Mouse (Mus musculus) Patski (cell line): ENCODE data around the gene Hs3st4. TPM values are rescaled to one million over a fixed set of nuclear protein-coding genes. Genes with fewer than 3 reads are reported as not detected.

Source experiments
- ATAC-seq: fragments of 100-300 bp; one replicate; pipeline ENCODE4 v1.8.0; 2021
- CTCF ChIA-PET: fragments of 350-600 bp; sonication (Branson Sonifier 250); formaldehyde crosslinking; loops from one replicate; lab custom pipeline; 2022; ENCODE audit warnings: inconsistent platforms; lab: Charles Lee
- POLR2A ChIA-PET: fragments of 350-600 bp; sonication (Branson Sonifier 250); formaldehyde crosslinking; loops from one replicate; lab custom pipeline; 2022; ENCODE audit warnings: antibody characterized with exemption, inconsistent platforms; lab: Charles Lee
- DNase-seq: peaks from one replicate; pipeline ENCODE4 v3.0.0-alpha.2; 2011; ENCODE audit warnings: low read depth, low spot score
- H3K27me3 ChIP-seq: fragments of 371-371 bp; one replicate; pipeline ENCODE4 v1.5.1; 2021
- CTCF ChIP-seq: fragments of 100-300 bp; IDR thresholded peaks from one replicate; pipeline ENCODE4 v1.5.1; 2021
- in situ Hi-C: fragments of 300-500 bp; cut with MboI; formaldehyde crosslinking; loops from 3 replicates; pipeline ENCODE4 v1.11.1; 2018; ENCODE audit warnings: low pct_unique_long_range_greater_than_20kb, mixed read lengths
- polyA plus RNA-seq: library from polyadenylated mRNA; unstranded; gene quantifications from one replicate; pipeline ENCODE4 v1.2.3, GENCODE M21; 2021

Gene Hs3st4
- polyA plus RNA-seq, 1 experiment from 2014 or later, result 2.5 TPM

GRCm38 (mm10) chr7:124426951-124427350, 444.3 kb downstream of the Hs3st4 start:
- in situ Hi-C loops, result no loop called here
- no peak for ATAC-seq
- ChIA-PET POLR2A (no interaction called here), CTCF (no interaction called here)
- H3K27me3 ChIP-seq, result no peaks in the 10 kb centered on the region
- DNase-seq, result no peak
- TF ChIP-seq CTCF, result no peak
